Mouse (Mus musculus) left cerebral cortex, adult 18-20 months (tissue): ENCODE data around the gene Ptrhd1. TPM values are rescaled to one million over a fixed set of nuclear protein-coding genes. Genes with fewer than 3 reads are reported as not detected.

Source experiments
- DNase-seq, 2 experiments: peaks; one replicate each; pipeline ENCODE4 v3.0.0; 2021 to 2022; ENCODE audit warnings: low spot score in 2 of 2, mixed read lengths in 1 of 2
- long read RNA-seq, 2 experiments: library from polyadenylated mRNA; stranded (forward); transcript quantifications; one replicate each; pipeline ENCODE4 v2.0.0; 2021
- total RNA-seq, 2 experiments: library from RNA; stranded (reverse); gene quantifications; 2 replicates each; pipeline ENCODE4 v1.2.3; 2021

The Ptrhd1 gene
- total RNA-seq = 1 to 10 TPM; 8.0 to 8.6 TPM
- long read RNA-seq, experiment 1, transcript Ptrhd1-201 (2 exons, 3,840 nt) = major isoform, 17 of 17 reads
- long read RNA-seq, experiment 1, partial matches to known transcripts = 0 of 17 reads
- long read RNA-seq, experiment 1, other reads (novel, unspliced or antisense) = 0 of 17 reads
- long read RNA-seq, experiment 2, transcript Ptrhd1-201 (2 exons, 3,840 nt) = major isoform, 11 of 15 reads
- long read RNA-seq, experiment 2, partial matches to known transcripts = 0 of 15 reads
- long read RNA-seq, experiment 2, other reads (novel, unspliced or antisense) = 4 of 15 reads

GRCm38 (mm10) chr12:4233572-4234508 is at the start of gene Ptrhd1, which contains the start of gene Cenpo:
TSS of gene Ptrhd1 (plus strand) at chr12:4234027.
TSS of gene Cenpo (minus strand) at chr12:4234294.
- DNase-seq = peak; percentile 94 to 96

DNA sequence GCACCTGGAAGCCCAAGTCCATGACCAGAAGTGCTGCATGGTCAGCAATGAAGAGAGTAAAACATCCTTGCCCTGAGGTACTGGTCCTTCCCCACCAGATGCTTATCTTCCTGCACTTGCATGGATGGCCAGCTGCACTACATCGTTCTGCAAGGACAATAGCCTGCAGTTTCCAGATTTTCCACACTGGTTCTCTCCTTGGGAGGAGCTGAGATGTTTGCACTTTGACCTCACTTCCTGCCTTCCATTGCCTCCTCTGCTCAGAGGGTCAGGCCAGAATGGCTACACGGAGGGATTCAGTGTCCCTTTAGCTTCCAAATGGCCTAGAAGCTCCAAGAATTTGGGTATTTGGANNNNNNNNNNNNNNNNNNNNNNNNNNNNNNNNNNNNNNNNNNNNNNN is 49.2 kb upstream of the Ptrhd1 start:
- DNase-seq = no peak

- no peak for DNase-seq
Observed at GRCm38 (mm10) chr12:4188171-4189059, 45.4 kb upstream of the Ptrhd1 start.

GRCm38 (mm10) chr12:4189060-4189447 is 44.8 kb upstream of the Ptrhd1 start:
- DNase-seq = no peak

DNA sequence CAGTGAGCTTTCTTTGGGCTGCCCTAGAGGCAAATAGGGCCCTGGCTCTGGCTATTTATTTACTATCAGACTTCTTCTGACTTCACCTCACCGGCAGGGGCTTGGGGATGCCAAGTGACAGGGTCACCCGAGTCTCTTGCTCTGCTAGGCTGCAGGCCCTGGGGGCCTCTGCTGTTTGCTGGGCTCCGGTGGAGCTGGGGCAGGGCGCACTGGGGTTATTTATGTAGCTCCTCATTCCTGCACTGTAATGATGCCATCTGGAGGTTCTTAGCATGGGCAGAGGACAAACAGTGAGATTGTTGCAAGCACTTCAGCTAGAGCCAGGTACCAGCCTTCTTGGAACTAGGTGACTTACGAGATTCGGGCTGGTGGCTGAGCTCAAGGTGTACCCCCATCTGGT is 41.3 kb upstream of the Ptrhd1 start:
- DNase-seq = no peak

- DNase-seq = no peak
Observed at GRCm38 (mm10) chr12:4193025-4193740, 40.6 kb upstream of the Ptrhd1 start.

- peak; percentile 42 to 70 for DNase-seq
Observed at GRCm38 (mm10) chr12:4194643-4195042, 39.2 kb upstream of the Ptrhd1 start.

- DNase-seq = no peak
Observed at GRCm38 (mm10) chr12:4198702-4199101, 35.1 kb upstream of the Ptrhd1 start.

GRCm38 (mm10) chr12:4199271-4199670 is 34.6 kb upstream of the Ptrhd1 start:
- DNase-seq = no peak

DNA sequence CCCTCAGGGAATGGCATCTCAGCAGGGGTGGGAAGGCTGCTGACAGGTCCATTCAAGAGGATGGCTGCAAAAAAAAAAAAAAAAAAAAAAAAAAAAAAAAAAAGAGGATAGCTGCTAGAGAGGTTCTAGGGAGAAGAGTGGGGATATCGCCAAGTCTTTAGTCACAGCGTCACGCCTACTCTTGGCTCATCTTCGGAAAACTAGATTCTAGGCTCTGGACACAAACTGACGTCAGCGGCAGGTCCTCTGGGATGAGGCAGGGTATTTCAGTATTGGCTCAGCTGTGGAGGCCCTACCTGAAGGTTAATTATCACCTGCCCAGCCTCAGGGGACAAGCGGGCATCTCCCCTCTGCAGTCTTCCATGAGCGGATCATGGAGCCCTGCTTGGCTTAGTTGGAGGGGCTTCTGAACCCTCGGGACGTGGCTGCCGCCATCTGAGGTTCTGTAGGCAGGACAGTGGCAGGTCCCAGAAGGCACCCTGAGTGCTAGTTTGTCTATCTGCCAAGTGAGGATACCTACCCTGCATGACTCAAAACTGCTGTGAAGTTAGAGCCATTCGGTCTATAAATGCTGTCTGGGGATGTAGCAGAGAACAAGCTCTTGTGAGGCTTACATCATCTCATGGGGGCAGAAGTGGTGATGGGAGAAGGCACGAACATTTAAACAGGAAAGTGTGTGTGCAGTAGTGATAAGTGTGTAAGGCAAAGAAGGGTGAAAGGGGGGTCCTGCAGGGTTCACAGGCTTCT is 32.2 kb upstream of the Ptrhd1 start:
- DNase-seq = peak; percentile 68 to 77

- DNase-seq = no peak
Observed at GRCm38 (mm10) chr12:4202206-4202605, 31.6 kb upstream of the Ptrhd1 start.

DNA sequence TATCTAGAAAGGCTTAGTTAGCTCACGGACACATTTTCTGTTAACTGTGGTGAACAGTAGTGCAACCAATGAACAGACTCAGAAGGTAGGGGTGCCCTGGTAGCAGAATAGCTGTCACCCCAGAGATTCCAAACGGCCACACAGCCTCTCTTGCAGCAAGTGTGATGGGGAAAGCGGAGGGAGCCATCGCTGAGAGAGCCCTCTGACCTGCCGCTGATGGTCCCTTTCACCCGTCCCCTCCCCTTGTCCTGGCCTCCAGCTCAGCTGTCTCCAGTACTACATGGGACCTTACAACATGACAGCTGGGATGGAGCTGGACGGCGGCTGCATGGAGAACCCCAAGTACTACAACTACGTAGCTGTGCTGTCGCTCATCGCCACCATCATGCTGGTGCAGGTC is 27.7 kb upstream of the Ptrhd1 start:
- DNase-seq = no peak

DNA sequence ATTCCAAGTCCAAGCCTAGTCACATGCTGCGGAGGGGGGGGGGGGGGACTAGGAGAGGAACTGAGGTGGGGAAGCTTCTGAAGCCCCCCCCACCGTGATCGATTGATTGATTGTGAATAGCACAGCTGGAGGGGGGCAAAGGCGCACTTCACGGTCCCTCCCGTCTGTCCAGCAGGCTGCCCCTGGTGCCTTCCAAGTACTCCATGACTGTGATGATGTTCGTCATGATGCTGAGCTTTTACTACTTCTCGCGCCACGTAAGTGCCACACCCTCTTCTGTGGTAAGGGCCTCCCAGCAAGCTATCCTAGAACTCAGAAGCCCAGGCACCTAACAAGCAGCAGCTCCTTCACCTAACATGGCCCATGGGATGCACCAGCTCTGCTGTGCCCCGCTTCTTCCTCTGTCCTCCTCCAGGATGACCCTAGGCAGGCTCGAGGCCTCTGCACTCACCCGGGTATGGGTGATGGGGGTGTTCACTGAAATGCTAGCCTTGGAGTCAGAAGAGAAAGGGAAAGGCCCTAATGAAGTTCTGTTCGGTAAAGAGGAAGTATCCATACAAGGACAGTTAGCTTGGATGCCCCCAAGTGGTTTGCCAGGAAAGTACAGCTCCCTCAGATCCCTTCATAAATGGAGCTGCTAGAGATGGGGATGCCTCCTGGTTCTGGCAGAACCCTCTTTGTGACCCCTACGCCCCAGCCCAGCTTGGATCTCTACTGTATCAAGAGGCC is 25.3 kb upstream of the Ptrhd1 start:
- DNase-seq = peak; percentile 66 to 75

DNA sequence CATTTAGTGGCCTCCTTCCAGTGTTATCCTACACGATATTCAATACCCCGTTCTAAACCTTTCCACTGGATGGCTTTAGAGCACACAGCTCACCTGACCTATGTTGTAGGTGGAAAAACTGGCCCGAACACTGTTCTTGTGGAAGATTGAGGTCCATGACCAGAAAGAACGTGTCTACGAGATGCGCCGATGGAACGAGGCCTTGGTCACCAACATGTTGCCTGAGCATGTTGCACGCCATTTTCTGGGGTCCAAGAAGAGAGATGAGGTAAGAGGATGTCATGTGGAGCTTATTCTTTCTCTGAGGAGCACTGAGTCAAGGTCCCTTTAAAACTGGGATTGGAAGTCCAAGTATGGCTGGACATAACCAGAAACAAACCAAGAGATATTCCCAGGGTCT is 24.6 kb upstream of the Ptrhd1 start:
- no peak for DNase-seq

DNA sequence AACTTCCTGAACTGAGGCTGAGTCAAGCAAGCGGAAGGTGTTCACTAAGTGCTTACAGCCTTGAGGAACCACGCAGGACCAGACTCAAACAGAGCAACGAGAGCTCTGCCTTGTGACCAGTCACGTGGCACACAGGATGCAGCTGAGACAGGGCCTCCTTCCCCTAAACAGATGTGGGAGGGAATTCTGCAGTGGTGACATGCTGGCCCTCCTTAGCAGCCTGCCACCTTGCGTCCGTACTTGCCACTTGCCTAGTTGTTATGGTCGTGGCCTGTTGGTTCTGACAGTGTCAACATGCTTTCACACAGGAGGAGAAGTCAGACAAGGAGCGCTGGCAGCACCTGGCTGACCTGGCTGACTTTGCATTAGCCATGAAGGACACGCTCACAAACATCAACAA is 22.7 kb upstream of the Ptrhd1 start:
- no peak for DNase-seq

GRCm38 (mm10) chr12:4212908-4213307 is 20.9 kb upstream of the Ptrhd1 start:
- DNase-seq = no peak

DNA sequence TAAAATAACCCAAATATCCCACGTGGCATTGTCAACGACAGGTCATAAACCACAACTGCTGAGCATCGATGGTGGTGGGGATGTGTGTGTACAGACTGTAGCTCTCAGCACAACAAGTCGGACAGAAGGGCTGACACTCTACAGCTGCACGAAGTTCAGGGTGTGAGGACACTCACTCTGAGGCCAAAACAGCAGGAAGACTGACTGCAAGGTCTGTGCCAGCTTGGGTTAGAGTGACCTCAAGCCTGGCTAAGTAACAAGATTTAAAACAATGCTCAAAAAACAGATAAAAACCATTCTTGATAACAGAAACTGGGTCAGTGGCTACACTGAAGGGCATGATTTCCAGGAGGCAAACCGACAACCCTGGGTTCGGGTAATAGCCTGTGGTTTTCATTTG is 3.7 kb upstream of the Ptrhd1 start:
- DNase-seq = no peak

DNA sequence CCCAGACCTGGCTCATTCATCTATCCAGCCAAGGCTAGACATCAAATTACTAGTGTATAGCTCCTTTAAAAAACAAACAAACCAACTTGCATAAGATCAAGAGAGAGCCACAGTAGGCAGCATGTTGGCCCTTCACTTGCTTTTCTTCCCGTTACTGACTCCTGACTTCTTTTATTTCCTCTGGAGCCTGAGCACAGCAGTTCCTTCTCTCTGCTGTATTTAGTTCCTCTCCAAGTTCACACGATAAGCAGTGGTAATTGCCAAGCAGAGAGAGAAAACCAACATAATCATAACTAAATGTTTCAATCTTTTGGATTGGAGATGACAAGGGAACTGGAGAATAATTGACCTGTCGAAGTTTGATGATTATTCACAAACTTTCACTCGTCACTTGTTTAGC is 1.1 kb upstream of the Ptrhd1 start:
- DNase-seq = no peak

- no peak for DNase-seq
Observed at GRCm38 (mm10) chr12:4237481-4237880, 3.7 kb downstream of the Ptrhd1 start.
